Mouse (Mus musculus) adrenal gland, postnatal 36 days (tissue): Measurements from ENCODE around the gene Rps2. TPM values are rescaled to one million over a fixed set of nuclear protein-coding genes. Genes with fewer than 3 reads are reported as not detected.
"Not testable (repeated sequence)": the region's sequence is repeated elsewhere in the genome, so short reads cannot be mapped to it uniquely, and the experiment has no call there.

ENCODE experiments used
- DNase-seq, 2 experiments: peaks; one replicate each; pipeline ENCODE4 v3.0.0; 2021; ENCODE audit warnings: mixed read lengths in 1 of 2
- long read RNA-seq, 2 experiments: library from polyadenylated mRNA; stranded (forward); transcript quantifications; one replicate each; pipeline ENCODE4 v2.0.0; 2021; ENCODE audit warnings: borderline sequencing depth in 2 of 2
- total RNA-seq, 2 experiments: library from RNA; stranded (reverse); gene quantifications; 2 replicates each; pipeline ENCODE4 v1.2.3; 2021

Rps2 gene
- total RNA-seq = 100 to 1,000 TPM; 720 to 747 TPM
- long read RNA-seq, experiment 1, transcript Rps2-201 (5 exons, 1,094 nt) = minor isoform, 52 of 399 reads
- long read RNA-seq, experiment 1, transcript Rps2-208 (6 exons, 998 nt) = major isoform, 339 of 399 reads
- long read RNA-seq, experiment 1, partial matches to known transcripts = 0 of 399 reads
- long read RNA-seq, experiment 1, other reads (novel, unspliced or antisense) = 5 of 399 reads
- long read RNA-seq, experiment 2, transcript Rps2-201 (5 exons, 1,094 nt) = minor isoform, 22 of 173 reads
- long read RNA-seq, experiment 2, transcript Rps2-208 (6 exons, 998 nt) = major isoform, 148 of 173 reads
- long read RNA-seq, experiment 2, partial matches to known transcripts = 1 of 173 reads
- long read RNA-seq, experiment 2, other reads (novel, unspliced or antisense) = 1 of 173 reads

GRCm38 (mm10) chr17:24717943-24718342, at the start of gene Rps2, which contains the start of gene Rnf151:
Gene Rps2 (plus strand): TSS chr17:24718116.
Gene Rnf151 (minus strand): TSS chr17:24718063.
- DNase-seq = no peak

- not testable (repeated sequence) for DNase-seq
Measured at GRCm38 (mm10) chr17:24669214-24669544, 48.7 kb upstream of the Rps2 start.

GRCm38 (mm10) chr17:24669545-24670245, 48.2 kb upstream of the Rps2 start, which contains the start of gene Zfp598:
Gene Zfp598 (plus strand): TSS chr17:24669687.
- DNase-seq = peak; percentile 98 to 99

- DNase-seq = no peak
Measured at GRCm38 (mm10) chr17:24670246-24670844, 47.6 kb upstream of the Rps2 start.

- DNase-seq = no peak
Measured at GRCm38 (mm10) chr17:24671346-24671745, 46.6 kb upstream of the Rps2 start.

- DNase-seq = peak; percentile 81 to 82
Measured at GRCm38 (mm10) chr17:24672141-24672540, 45.8 kb upstream of the Rps2 start.

GRCm38 (mm10) chr17:24674277-24674676, 43.6 kb upstream of the Rps2 start:
- DNase-seq = no peak

- peak; percentile 40 to 72 for DNase-seq
Measured at GRCm38 (mm10) chr17:24676187-24676586, 41.7 kb upstream of the Rps2 start.

- no peak for DNase-seq
Measured at GRCm38 (mm10) chr17:24676877-24677276, 41.0 kb upstream of the Rps2 start.

- DNase-seq = no peak
Measured at GRCm38 (mm10) chr17:24677500-24678080, 40.3 kb upstream of the Rps2 start.

GRCm38 (mm10) chr17:24686514-24686913, 31.4 kb upstream of the Rps2 start:
- DNase-seq = peak; percentile 42 to 67

GRCm38 (mm10) chr17:24687146-24687595, 30.7 kb upstream of the Rps2 start:
- peak; percentile 76 to 81 for DNase-seq

- DNase-seq = no peak
Measured at GRCm38 (mm10) chr17:24687599-24687998, 30.3 kb upstream of the Rps2 start.

GRCm38 (mm10) chr17:24689251-24690081, 28.4 kb upstream of the Rps2 start, which contains the start of gene Syngr3:
Gene Syngr3 (minus strand): TSS chr17:24689955.
- peak in 1 of 2 experiments; percentile 17 for DNase-seq

- no peak for DNase-seq
Measured at GRCm38 (mm10) chr17:24692385-24692784, 25.5 kb upstream of the Rps2 start.

GRCm38 (mm10) chr17:24695326-24696010, 22.4 kb upstream of the Rps2 start:
- DNase-seq = no peak

- peak; percentile 95 to 97 for DNase-seq
Measured at GRCm38 (mm10) chr17:24696011-24696697, 21.8 kb upstream of the Rps2 start, which contains the start of the genes Gfer and Noxo1. Gene Gfer (minus strand): TSS chr17:24696156. Gene Noxo1 (plus strand): TSS chr17:24696234.

GRCm38 (mm10) chr17:24697985-24698384, 19.9 kb upstream of the Rps2 start:
- DNase-seq = no peak

GRCm38 (mm10) chr17:24698715-24699114, 19.2 kb upstream of the Rps2 start:
- DNase-seq = no peak

GRCm38 (mm10) chr17:24699473-24699872, 18.4 kb upstream of the Rps2 start:
- no peak for DNase-seq
